8 mouse cellular contexts compared by ENCODE assay signal in the genomic region with DNA sequence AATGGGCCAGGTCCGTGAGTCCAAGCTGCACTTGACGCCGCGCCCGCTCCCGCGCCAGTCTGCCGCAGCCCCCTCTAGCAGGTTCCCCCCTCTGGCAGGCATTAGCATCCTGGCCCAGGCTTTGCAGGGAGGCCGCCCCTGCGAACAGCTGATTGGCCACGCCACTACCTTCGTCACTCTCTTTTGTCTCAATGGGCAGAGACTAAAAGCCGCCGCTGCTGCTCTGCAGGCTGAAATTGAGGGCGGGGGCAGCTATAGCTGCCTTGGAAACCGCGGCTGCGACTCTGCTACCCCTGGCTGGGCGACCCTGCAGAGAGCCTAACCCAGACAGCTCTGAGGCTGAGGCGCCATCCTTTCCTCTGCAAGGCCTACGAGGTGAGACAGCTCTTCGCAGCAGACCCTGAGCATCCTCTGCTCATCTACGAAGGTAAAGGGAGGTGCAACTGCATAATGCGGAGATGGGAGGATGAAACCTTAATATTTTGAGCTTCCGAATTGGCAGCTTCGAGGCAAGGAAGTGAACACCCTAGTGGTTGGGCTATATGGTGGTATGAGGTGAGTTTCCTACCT. TPM values are rescaled to one million over a fixed set of nuclear protein-coding genes. Genes with fewer than 3 reads are reported as not detected.
DNase-seq lines count a peak whose midpoint lies in the region; ATAC-seq and TF ChIP-seq lines count a peak whose summit lies in the region.
"Had no signal": no experiment of that assay in that cellular context is flagged by ENCODE, and none has a peak within 500 bp of the region (broad histone marks: within the 10 kb centered on the region; RNA-seq: fewer than 3 reads in every experiment).

A gene (plus strand): TSS at position 178 of the 570 bp plus-strand sequence.

- TF ChIP-seq EP300 in heart, adult 2 months (IDR thresholded peaks at IDR 0.05; ENCODE audit: insufficient read depth, low read depth, low read length) = no peak

- H3K79me2 ChIP-seq in heart, adult 2 months (replicated peaks; ENCODE audit: control insufficient read depth, insufficient read depth, low read length) = no peaks in the 10 kb centered on the region

- DNase-seq in adrenal gland, postnatal 10 days = peak; percentile 65
- DNase-seq in embryo, embryonic 11.5 days (ENCODE audit: low read depth, low spot score) = peak; percentile 70
- DNase-seq in heart, adult 2 months = peak; percentile 31 to 50
- DNase-seq in kidney, adult 2 months = peak; percentile 17
- peak; percentile 80 for DNase-seq in limb, embryonic 11.5 days (ENCODE audit: low spot score)
- peak; percentile 17 for DNase-seq in spleen, adult 12 weeks (ENCODE audit: low spot score)

- H3K9ac ChIP-seq in heart, adult 2 months (ENCODE audit: low read depth, low read length) = peak within 1 kb of the TSS; percentile 25; the same call in 1 of the 2 replicates
- peak within 1 kb of the TSS; percentile 49 for H3K9ac ChIP-seq in limb, embryonic 11.5 days (ENCODE audit: low read length)
- H3K9ac ChIP-seq in midbrain, embryonic 12.5 days (replicated peaks) = peak within 1 kb of the TSS; percentile 41

- peak; percentile 98 for ATAC-seq in limb, embryonic 11.5 days (ENCODE audit: insufficient number of reproducible peaks, low FRiP score, low TSS enrichment, low read depth)
- peak; percentile 100 for ATAC-seq in midbrain, embryonic 12.5 days (ENCODE audit: low FRiP score, low read depth)

- TF ChIP-seq POLR2A in heart, adult 2 months (IDR thresholded peaks at IDR 0.05; ENCODE audit: insufficient read depth, low read depth, low read length) = no peak
- TF ChIP-seq POLR2A in kidney, adult 2 months (IDR thresholded peaks at IDR 0.05; ENCODE audit: low read depth, low read length) = no peak

- H3K4me1 ChIP-seq in heart, adult 2 months (ENCODE audit: control insufficient read depth, insufficient read depth, low read length) = no peaks in the 10 kb centered on the region; the same call in 1 of the 2 replicates
- no peaks in the 10 kb centered on the region for H3K4me1 ChIP-seq in kidney, adult 2 months (ENCODE audit: control insufficient read depth, insufficient read depth, low read length)
- no peaks in the 10 kb centered on the region for H3K4me1 ChIP-seq in limb, embryonic 11.5 days (ENCODE audit: control insufficient read depth, insufficient read depth, low read length)
- H3K4me1 ChIP-seq in midbrain, embryonic 12.5 days = 0 out of 2 replicates have a peak, but pooled peaks cover 9% of the 10 kb centered on the region

- H3K9me3 ChIP-seq in limb, embryonic 11.5 days (ENCODE audit: control insufficient read depth, low read length) = no peaks in the 10 kb centered on the region
- no peaks in the 10 kb centered on the region for H3K9me3 ChIP-seq in midbrain, embryonic 12.5 days

- no peak for TF ChIP-seq CTCF in heart, adult 2 months (IDR thresholded peaks at IDR 0.05)
- TF ChIP-seq CTCF in kidney, adult 2 months (conservative IDR thresholded peaks at IDR 0.05; ENCODE audit: insufficient read depth, insufficient read length, low read depth, low read length) = no peak

- 25% methylated on average over 26 of the region's 26 CpGs for WGBS in heart, adult 2 months
- 4% methylated on average over 26 of the region's 26 CpGs for WGBS in kidney, adult 2 months
- WGBS in limb, embryonic 11.5 days = 10% methylated on average over 26 of the region's 26 CpGs
- WGBS in midbrain, embryonic 12.5 days = 30% methylated on average over 26 of the region's 26 CpGs

- H3K27me3 ChIP-seq in heart, adult 2 months (ENCODE audit: control insufficient read depth, insufficient read depth, low read length) = peaks cover 3% of the 10 kb centered on the region; the same call in 1 of the 2 replicates
- H3K27me3 ChIP-seq in kidney, adult 2 months (replicated peaks; ENCODE audit: control insufficient read depth, insufficient read depth, low read length) = no peaks in the 10 kb centered on the region
- H3K27me3 ChIP-seq in limb, embryonic 11.5 days (ENCODE audit: control insufficient read depth, insufficient read depth, low read length) = peaks cover 7% of the 10 kb centered on the region
- H3K27me3 ChIP-seq in midbrain, embryonic 12.5 days = peaks cover 16% of the 10 kb centered on the region

- intact Hi-C loops in heart, adult 2 months (cut with DNase I) = no loop called here

- H3K36me3 ChIP-seq in heart, adult 2 months (ENCODE audit: control insufficient read depth, insufficient read depth, low read length) = no peaks in the 10 kb centered on the region
- no peaks in the 10 kb centered on the region for H3K36me3 ChIP-seq in kidney, adult 2 months (ENCODE audit: control insufficient read depth, insufficient read depth, low read length)
- no peaks in the 10 kb centered on the region for H3K36me3 ChIP-seq in limb, embryonic 11.5 days (ENCODE audit: control insufficient read depth, insufficient read depth, low read length)
- H3K36me3 ChIP-seq in midbrain, embryonic 12.5 days = no peaks in the 10 kb centered on the region

- peak within 1 kb of the TSS; percentile 50 for H3K4me2 ChIP-seq in limb, embryonic 11.5 days (ENCODE audit: low read depth, severe bottlenecking)
- peak within 1 kb of the TSS; percentile 56 for H3K4me2 ChIP-seq in midbrain, embryonic 12.5 days (replicated peaks)

- peak within 1 kb of the TSS; percentile 19; the same call in 1 of the 2 replicates for H3K4me3 ChIP-seq in heart, adult 2 months
- peak within 1 kb of the TSS; percentile 44 for H3K4me3 ChIP-seq in kidney, adult 2 months (ENCODE audit: insufficient read depth, low read depth, low read length)
- H3K4me3 ChIP-seq in limb, embryonic 11.5 days (ENCODE audit: low read depth, low read length) = peak within 1 kb of the TSS; percentile 32
- peak within 1 kb of the TSS; percentile 46 for H3K4me3 ChIP-seq in midbrain, embryonic 12.5 days

- no peak within 1 kb of the TSS for H3K27ac ChIP-seq in heart, adult 2 months
- no peak within 1 kb of the TSS for H3K27ac ChIP-seq in kidney, adult 2 months (ENCODE audit: insufficient read depth, low read depth, low read length)
- H3K27ac ChIP-seq in limb, embryonic 11.5 days (replicated peaks; ENCODE audit: low read depth, low read length) = no peak within 1 kb of the TSS
- H3K27ac ChIP-seq in midbrain, embryonic 12.5 days (replicated peaks) = peak within 1 kb of the TSS; percentile 82
- H3K27ac ChIP-seq: macrophage had no signal

RNA-seq across cellular contexts. Expression of the gene that starts here (rescaled TPM):
- 10 to 100 TPM in 1 of 2 experiments, 1 to 10 TPM in 1; 9.9 to 14.0 TPM for total RNA-seq in adrenal gland, postnatal 10 days (2021)
- total RNA-seq in heart, adult 2 months (2021) = under 1 TPM; 0.18 TPM
- 0.27 and 0.38 TPM in 2 replicates for polyA plus RNA-seq in heart, adult 2 months (2012; rRNA removed)
- polyA plus RNA-seq in kidney, adult 2 months (2012; rRNA removed) = 0.30 and 0.92 TPM in 2 replicates
- polyA plus RNA-seq in limb, embryonic 11.5 days (2014; fragmentation: Nextera tagmentation; extraction: Ambion mirVana) = 43.4 and 45.2 TPM in 2 replicates
- polyA plus RNA-seq in midbrain, embryonic 12.5 days (2016; fragmentation: Nextera tagmentation; extraction: Ambion mirVana) = 106 and 119 TPM in 2 replicates
- polyA plus RNA-seq: macrophage had no signal

Comparison
In these comparisons a context has a peak if more than half of its experiments do, and no peak if none do; other contexts are left out.
1. RNA of the gene that starts here (total RNA-seq): 9.9 to 14.0 TPM in adrenal gland, postnatal 10 days; 0.18 TPM in heart, adult 2 months; every median in the first group is over 4 times any median in the second.
2. RNA of the gene that starts here (polyA plus RNA-seq): 106 to 119 TPM in midbrain, embryonic 12.5 days and 43.4 to 45.2 TPM in limb, embryonic 11.5 days; 0.30 to 0.92 TPM in kidney, adult 2 months and 0.27 to 0.38 TPM in heart, adult 2 months; every median in the first group is over 10 times any median in the second.
3. Peak in DNase-seq, H3K4me3 ChIP-seq and H3K9ac ChIP-seq in heart, adult 2 months; RNA of the gene not detected or under 1 TPM.
4. Peak in DNase-seq and H3K4me3 ChIP-seq in kidney, adult 2 months; RNA of the gene not detected or under 1 TPM.
5. DNase-seq: peak in every context shown above with its lines; median percentile 80 in limb, embryonic 11.5 days; 70 in embryo, embryonic 11.5 days; 65 in adrenal gland, postnatal 10 days; 40 in heart, adult 2 months; 17 in kidney, adult 2 months; 17 in spleen, adult 12 weeks.
6. Peak in every context shown above with its lines, with median percentiles within 50 percentile points of each other: H3K4me3 ChIP-seq and H3K9ac ChIP-seq.